Mouse (Mus musculus): ENCODE measurements around the gene Ptprj.

- TF ChIP-seq CTCF (IDR thresholded peaks at IDR 0.05; ENCODE audit: low read depth), result no peak
- no peak for TF ChIP-seq EP300 (optimal IDR thresholded peaks at IDR 0.05)
Observed at GRCm38 (mm10) chr2:90462252-90462651, 118.2 kb downstream of the Ptprj start.

Data from stomach, postnatal 0 days (tissue).